Mouse (Mus musculus): ENCODE results near the gene Tfeb. TPM values are rescaled to one million over a fixed set of nuclear protein-coding genes. Genes with fewer than 3 reads are reported as not detected.

Gene Tfeb
- polyA plus RNA-seq, 1 experiment from 2014 or later = 13.6 TPM

DNA sequence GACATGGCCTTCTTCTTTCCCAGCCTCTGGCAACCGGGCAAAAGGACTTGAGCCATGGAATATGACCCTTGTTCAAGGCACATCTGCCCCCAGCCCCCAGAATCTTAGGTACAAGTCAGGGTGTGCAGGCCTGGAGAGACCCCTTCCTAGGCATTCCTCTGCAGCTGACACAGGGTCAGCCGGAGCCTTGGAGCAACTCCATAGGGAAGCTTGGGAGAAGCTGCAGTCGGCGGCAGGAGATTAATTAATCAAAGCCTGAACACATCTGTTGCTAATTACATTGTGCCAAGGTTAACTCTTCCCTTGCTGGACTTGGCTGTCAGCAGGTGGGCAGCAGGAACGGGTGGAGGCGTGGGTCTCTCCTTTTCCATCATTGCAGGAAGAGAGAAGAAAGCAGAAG is 77.7 kb downstream of the Tfeb start:
- H3K9ac ChIP-seq (ENCODE audit: low read length) = no peak overlapping the region
- H3K27ac ChIP-seq (ENCODE audit: low read depth) = no peak overlapping the region
- H3K36me3 ChIP-seq (ENCODE audit: control insufficient read depth, insufficient read depth, low read length) = peaks cover 39% of the 10 kb centered on the region
- no peak overlapping the region for H3K4me2 ChIP-seq (ENCODE audit: low read length)
- DNase-seq (ENCODE audit: low spot score) (no peak), ATAC-seq (replicated peaks; ENCODE audit: low FRiP score, low TSS enrichment, low read depth) (no peak)
- peaks cover 13% of the 10 kb centered on the region; the same call in 1 of the 2 replicates for H3K4me1 ChIP-seq (replicated peaks; ENCODE audit: control insufficient read depth, insufficient read depth, low read length)
- WGBS = 34% methylated on average over 6 of the region's 6 CpGs
- H3K4me3 ChIP-seq (ENCODE audit: low read depth, low read length) = no peak overlapping the region
- H3K9me3 ChIP-seq (ENCODE audit: control insufficient read depth, low read length) = no peaks in the 10 kb centered on the region
- no peaks in the 10 kb centered on the region for H3K27me3 ChIP-seq (replicated peaks; ENCODE audit: control insufficient read depth, insufficient read depth, low read length)

DNA sequence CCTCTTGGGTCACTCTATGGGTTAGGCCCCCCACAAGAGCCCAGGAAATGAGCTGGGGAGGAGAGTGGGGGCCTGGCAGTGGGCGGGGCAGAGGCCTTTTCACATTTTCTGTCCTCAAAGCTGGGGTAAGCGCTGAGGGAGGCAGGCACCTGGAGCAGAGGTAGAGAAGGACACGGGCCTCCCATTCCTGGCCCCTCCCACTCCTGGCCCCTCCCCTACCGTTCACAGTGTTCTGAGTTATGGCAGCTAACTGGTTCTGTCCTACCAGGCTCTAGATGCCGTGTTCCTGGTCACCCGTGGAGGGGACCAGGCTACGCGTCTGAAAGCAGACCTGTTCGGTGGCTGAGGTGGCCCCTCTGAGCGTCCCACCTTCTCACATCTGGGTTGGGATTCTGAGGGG is 78.6 kb downstream of the Tfeb start:
- no peak for ATAC-seq (replicated peaks; ENCODE audit: low FRiP score, low TSS enrichment, low read depth)
- peaks cover 49% of the 10 kb centered on the region for H3K36me3 ChIP-seq (ENCODE audit: control insufficient read depth, insufficient read depth, low read length)
- H3K9me3 ChIP-seq (ENCODE audit: control insufficient read depth, low read length) = no peaks in the 10 kb centered on the region
- H3K4me1 ChIP-seq (replicated peaks; ENCODE audit: control insufficient read depth, insufficient read depth, low read length) = peaks cover 13% of the 10 kb centered on the region; the same call in 1 of the 2 replicates
- 41% methylated on average over 10 of the region's 10 CpGs for WGBS
- H3K27ac ChIP-seq (ENCODE audit: low read depth) = no peak overlapping the region; the same call in 1 of the 2 replicates
- H3K9ac ChIP-seq (ENCODE audit: low read length) = no peak overlapping the region
- H3K27me3 ChIP-seq (replicated peaks; ENCODE audit: control insufficient read depth, insufficient read depth, low read length) = no peaks in the 10 kb centered on the region
- DNase-seq (ENCODE audit: low spot score) = no peak
- H3K4me3 ChIP-seq (ENCODE audit: low read depth, low read length) = no peak overlapping the region
- no peak overlapping the region for H3K4me2 ChIP-seq (ENCODE audit: low read length)

DNA sequence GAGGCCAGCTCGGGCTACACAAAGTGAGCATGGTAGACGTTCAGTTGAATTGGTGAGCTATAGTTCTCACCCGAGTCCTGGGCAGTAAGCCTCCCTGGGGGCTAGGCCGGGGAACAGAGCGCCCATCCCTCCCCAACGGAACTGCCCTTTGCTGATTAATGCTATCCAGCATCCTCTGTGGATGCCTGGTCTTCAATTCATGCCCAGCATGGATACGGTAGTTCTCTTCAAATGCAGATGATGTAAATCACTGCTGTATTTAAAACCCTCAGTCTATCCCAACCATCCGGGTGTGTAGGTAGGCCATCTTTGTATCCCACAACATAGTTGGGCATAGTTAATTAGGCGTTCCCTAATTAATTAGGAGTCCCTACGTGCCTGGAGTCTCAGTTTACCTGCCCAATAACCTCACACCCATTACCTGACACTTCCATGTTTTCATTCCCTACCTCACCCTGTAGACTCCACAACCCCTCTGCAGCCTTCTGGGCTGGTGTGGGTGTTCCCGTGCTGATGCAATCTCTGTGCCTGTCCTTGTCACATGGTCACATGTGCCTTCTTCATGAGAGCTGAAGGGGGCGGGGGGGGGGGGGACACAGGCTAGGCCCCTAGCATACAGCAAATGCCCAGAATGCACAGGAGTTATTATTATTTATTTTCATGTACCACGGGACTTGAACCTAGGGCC is 81.4 kb downstream of the Tfeb start:
- Histone ChIP-seq H3K27ac (ENCODE audit: low read depth) (no peak overlapping the region), H3K4me2 (ENCODE audit: low read length) (no peak overlapping the region), H3K27me3 (replicated peaks; ENCODE audit: control insufficient read depth, insufficient read depth, low read length) (no peaks in the 10 kb centered on the region), H3K4me3 (ENCODE audit: low read depth, low read length) (no peak overlapping the region), H3K36me3 (ENCODE audit: control insufficient read depth, insufficient read depth, low read length) (peaks cover 68% of the 10 kb centered on the region), H3K4me1 (replicated peaks; ENCODE audit: control insufficient read depth, insufficient read depth, low read length) (peaks cover 11% of the 10 kb centered on the region; the same call in 1 of the 2 replicates), H3K9ac (ENCODE audit: low read length) (no peak overlapping the region), H3K9me3 (ENCODE audit: control insufficient read depth, low read length) (no peaks in the 10 kb centered on the region)
- no peak for ATAC-seq (replicated peaks; ENCODE audit: low FRiP score, low TSS enrichment, low read depth)
- no peak for DNase-seq (ENCODE audit: low spot score)
- WGBS = 87% methylated on average over 13 of the region's 13 CpGs

DNA sequence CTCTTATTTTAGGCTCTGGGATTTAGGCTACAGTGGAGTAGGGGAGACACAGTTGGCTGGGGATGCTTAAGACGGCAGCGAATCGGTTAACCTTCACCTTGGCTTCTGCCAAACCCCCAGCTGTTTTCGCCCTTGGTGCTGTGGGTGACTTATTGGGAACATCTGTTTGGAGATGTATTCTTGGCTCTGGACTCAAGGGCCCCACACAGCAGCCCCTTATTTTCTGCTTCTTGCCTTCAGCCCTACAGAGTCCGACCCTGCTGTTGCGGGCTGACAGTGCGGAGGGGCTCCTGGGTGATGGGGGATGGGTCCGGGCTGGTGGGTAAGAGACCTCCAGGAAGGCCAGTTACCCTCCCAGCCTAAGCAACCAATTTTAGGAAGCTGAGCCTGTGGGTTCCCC is 84.5 kb downstream of the Tfeb start:
- DNase-seq (ENCODE audit: low spot score) = no peak
- H3K4me1 ChIP-seq (replicated peaks; ENCODE audit: control insufficient read depth, insufficient read depth, low read length) = peaks cover 3% of the 10 kb centered on the region; the same call in 1 of the 2 replicates
- 64% methylated on average over 8 of the region's 8 CpGs for WGBS

DNA sequence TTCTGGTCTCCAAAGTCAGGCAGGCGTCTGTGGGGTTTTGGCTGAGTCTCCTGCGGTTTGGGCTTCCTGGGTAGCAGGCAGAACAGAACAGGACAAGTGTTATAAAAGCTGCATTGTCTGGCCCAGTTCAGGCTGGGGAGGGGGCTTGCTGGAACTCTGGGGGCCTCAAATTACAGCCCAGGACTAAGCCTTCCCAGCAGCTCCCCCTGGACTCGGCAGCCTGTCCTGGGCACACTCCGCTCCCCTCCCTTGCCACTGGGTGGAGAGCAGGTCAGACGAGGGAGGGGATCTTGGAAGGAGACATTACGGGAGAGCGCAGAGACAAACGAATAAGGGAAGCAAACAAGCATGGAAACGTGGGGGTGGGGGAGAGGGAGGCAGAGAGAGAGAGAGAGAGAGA is 94.3 kb downstream of the Tfeb start:
- 10% methylated on average over 9 of the region's 9 CpGs for WGBS

More for the DNA sequence above, 84.5 kb downstream of the Tfeb start:
- ATAC-seq (replicated peaks; ENCODE audit: low FRiP score, low TSS enrichment, low read depth) = no peak
- H3K4me2 ChIP-seq (ENCODE audit: low read length) = no peak overlapping the region
- no peaks in the 10 kb centered on the region for H3K9me3 ChIP-seq (ENCODE audit: control insufficient read depth, low read length)
- peaks cover 70% of the 10 kb centered on the region for H3K36me3 ChIP-seq (ENCODE audit: control insufficient read depth, insufficient read depth, low read length)
- no peaks in the 10 kb centered on the region for H3K27me3 ChIP-seq (replicated peaks; ENCODE audit: control insufficient read depth, insufficient read depth, low read length)
- H3K9ac ChIP-seq (ENCODE audit: low read length) = no peak overlapping the region
- no peak overlapping the region for H3K27ac ChIP-seq (ENCODE audit: low read depth)
- H3K4me3 ChIP-seq (ENCODE audit: low read depth, low read length) = no peak overlapping the region

DNA sequence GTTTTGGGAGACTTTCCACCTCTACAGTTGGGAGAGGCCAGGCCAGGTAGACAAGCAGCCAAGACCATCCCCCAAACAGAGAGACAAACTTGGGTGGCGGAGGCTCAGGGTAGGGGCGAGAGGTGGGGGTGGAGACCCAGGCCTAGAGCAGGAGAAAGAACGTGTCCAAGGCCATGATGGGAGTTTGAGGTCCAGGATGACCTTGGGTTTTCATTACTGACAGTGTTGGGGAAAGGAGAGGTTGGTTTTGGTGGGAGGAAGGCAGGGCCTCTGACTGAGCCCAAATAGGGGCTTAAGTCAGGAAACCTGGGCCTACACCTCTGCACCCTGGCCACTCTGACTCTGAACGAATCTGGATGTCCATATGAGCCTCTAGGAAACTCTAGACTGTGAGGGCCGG is 94.9 kb downstream of the Tfeb start:
- DNase-seq (ENCODE audit: low spot score) = no peak
- H3K4me3 ChIP-seq (ENCODE audit: low read depth, low read length) = peak overlapping the region; percentile 91
- H3K4me2 ChIP-seq (ENCODE audit: low read length) = peak overlapping the region; percentile 82
- H3K27me3 ChIP-seq (replicated peaks; ENCODE audit: control insufficient read depth, insufficient read depth, low read length) = 0 out of 2 replicates have a peak, but pooled peaks cover 2% of the 10 kb centered on the region
- 40% methylated on average over 5 of the region's 5 CpGs for WGBS
- no peak for ATAC-seq (replicated peaks; ENCODE audit: low FRiP score, low TSS enrichment, low read depth)
- peaks cover 17% of the 10 kb centered on the region for H3K36me3 ChIP-seq (ENCODE audit: control insufficient read depth, insufficient read depth, low read length)
- H3K27ac ChIP-seq (ENCODE audit: low read depth) = peak overlapping the region; percentile 80
- peak overlapping the region; percentile 76 for H3K9ac ChIP-seq (ENCODE audit: low read length)
- peaks cover 24% of the 10 kb centered on the region for H3K4me1 ChIP-seq (replicated peaks; ENCODE audit: control insufficient read depth, insufficient read depth, low read length)
- no peaks in the 10 kb centered on the region for H3K9me3 ChIP-seq (ENCODE audit: control insufficient read depth, low read length)

More for the DNA sequence above, 94.3 kb downstream of the Tfeb start:
- H3K27me3 ChIP-seq (replicated peaks; ENCODE audit: control insufficient read depth, insufficient read depth, low read length) = 0 out of 2 replicates have a peak, but pooled peaks cover 2% of the 10 kb centered on the region
- H3K36me3 ChIP-seq (ENCODE audit: control insufficient read depth, insufficient read depth, low read length) = peaks cover 17% of the 10 kb centered on the region
- H3K4me3 ChIP-seq (ENCODE audit: low read depth, low read length) = peak overlapping the region; percentile 91
- H3K9ac ChIP-seq (ENCODE audit: low read length) = peak overlapping the region; percentile 29; the same call in 1 of the 2 replicates
- peak overlapping the region; percentile 82 for H3K4me2 ChIP-seq (ENCODE audit: low read length)
- peaks cover 24% of the 10 kb centered on the region for H3K4me1 ChIP-seq (replicated peaks; ENCODE audit: control insufficient read depth, insufficient read depth, low read length)
- ATAC-seq (replicated peaks; ENCODE audit: low FRiP score, low TSS enrichment, low read depth) = no peak
- H3K27ac ChIP-seq (ENCODE audit: low read depth) = 0 out of 2 replicates have a peak overlapping the region, but pooled peaks have one; percentile 5
- DNase-seq (ENCODE audit: low spot score) = no peak
- H3K9me3 ChIP-seq (ENCODE audit: control insufficient read depth, low read length) = no peaks in the 10 kb centered on the region

DNA sequence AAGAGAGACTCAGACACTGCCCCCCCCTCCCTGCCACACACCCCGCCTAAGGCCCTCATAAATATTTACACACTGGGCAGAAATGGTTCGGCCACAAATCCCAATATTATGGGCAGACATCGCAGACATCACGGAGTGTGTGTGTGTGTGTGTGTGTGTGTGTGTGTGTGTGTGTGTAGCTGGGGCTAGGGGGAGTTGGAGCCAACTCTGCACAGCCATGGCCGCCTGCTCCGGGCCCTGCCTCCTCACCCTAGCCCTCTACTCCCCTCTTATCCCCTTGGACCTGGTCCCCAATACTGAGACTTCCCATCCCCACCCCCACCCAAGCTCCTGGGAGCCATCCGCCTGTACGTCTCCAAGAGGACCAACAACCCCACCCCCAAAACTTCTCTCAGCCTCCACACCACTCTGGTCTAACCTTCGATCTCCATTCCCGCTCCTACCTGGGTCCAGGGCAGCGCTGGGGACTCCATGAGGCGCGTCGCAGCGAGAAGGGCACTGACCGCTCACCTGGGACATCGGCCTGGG is 95.7 kb downstream of the Tfeb start:
- H3K9me3 ChIP-seq (ENCODE audit: control insufficient read depth, low read length) = no peaks in the 10 kb centered on the region
- H3K27me3 ChIP-seq (replicated peaks; ENCODE audit: control insufficient read depth, insufficient read depth, low read length) = 0 out of 2 replicates have a peak, but pooled peaks cover 2% of the 10 kb centered on the region
- peak overlapping the region; percentile 82 for H3K4me2 ChIP-seq (ENCODE audit: low read length)
- under 1% methylated on average over 17 of the region's 17 CpGs for WGBS
- H3K9ac ChIP-seq (ENCODE audit: low read length) = peak overlapping the region; percentile 76
- peaks cover 24% of the 10 kb centered on the region for H3K4me1 ChIP-seq (replicated peaks; ENCODE audit: control insufficient read depth, insufficient read depth, low read length)
- peak overlapping the region; percentile 80 for H3K27ac ChIP-seq (ENCODE audit: low read depth)
- DNase-seq (ENCODE audit: low spot score) (peak; percentile 83), ATAC-seq (replicated peaks; ENCODE audit: low FRiP score, low TSS enrichment, low read depth) (peak; percentile 68)
- H3K36me3 ChIP-seq (ENCODE audit: control insufficient read depth, insufficient read depth, low read length) = peaks cover 11% of the 10 kb centered on the region; the same call in 1 of the 2 replicates
- H3K4me3 ChIP-seq (ENCODE audit: low read depth, low read length) = peak overlapping the region; percentile 91

DNA sequence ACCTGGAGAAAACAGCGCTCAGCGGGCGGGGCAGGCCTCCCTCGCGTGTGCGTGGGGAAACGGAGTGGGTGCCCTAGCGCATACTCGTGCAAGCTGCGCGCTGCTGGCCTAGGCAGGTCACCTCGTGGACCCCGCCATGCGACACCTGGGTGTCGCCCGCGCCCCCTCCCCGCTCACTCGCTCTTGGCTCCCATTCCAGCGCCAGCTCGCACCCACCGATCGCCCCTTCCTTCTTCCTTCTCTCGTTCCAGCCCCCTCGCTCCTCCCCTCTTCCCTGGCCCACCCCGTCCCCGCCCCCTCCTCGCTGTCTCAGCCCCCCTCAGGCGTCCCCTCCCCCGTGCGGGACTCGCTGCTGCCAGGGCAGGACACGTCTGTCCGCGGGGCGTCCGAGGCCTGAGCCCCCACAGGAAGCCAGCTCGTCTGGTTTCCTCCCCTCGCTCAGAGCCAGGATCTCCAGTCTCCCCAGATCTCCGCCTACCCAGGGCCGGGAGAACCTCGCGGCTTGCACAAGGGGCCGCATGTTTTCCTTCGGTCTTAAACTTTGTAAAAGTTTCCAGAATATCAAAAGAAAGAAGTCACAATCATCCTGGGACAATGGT is 96.3 kb downstream of the Tfeb start:
- Histone ChIP-seq H3K9me3 (ENCODE audit: control insufficient read depth, low read length) (no peaks in the 10 kb centered on the region), H3K36me3 (ENCODE audit: control insufficient read depth, insufficient read depth, low read length) (0 out of 2 replicates have a peak, but pooled peaks cover 5% of the 10 kb centered on the region), H3K27me3 (replicated peaks; ENCODE audit: control insufficient read depth, insufficient read depth, low read length) (0 out of 2 replicates have a peak, but pooled peaks cover 2% of the 10 kb centered on the region), H3K4me1 (replicated peaks; ENCODE audit: control insufficient read depth, insufficient read depth, low read length) (peaks cover 24% of the 10 kb centered on the region), H3K9ac (ENCODE audit: low read length) (peak overlapping the region; percentile 76), H3K4me3 (ENCODE audit: low read depth, low read length) (peak overlapping the region; percentile 91), H3K27ac (ENCODE audit: low read depth) (peak overlapping the region; percentile 80), H3K4me2 (ENCODE audit: low read length) (peak overlapping the region; percentile 82)
- under 1% methylated on average over 43 of the region's 45 CpGs for WGBS
- ATAC-seq (replicated peaks; ENCODE audit: low FRiP score, low TSS enrichment, low read depth) (peak; percentile 73), DNase-seq (ENCODE audit: low spot score) (peak; percentile 85)

Data from intestine, embryonic 14.5 days (tissue).